Mouse (Mus musculus) thymus, adult 2 months (tissue): ENCODE results near the gene Apbb2.

Source experiments
- CTCF ChIP-seq: fragments of 200-500 bp; IDR thresholded peaks from 2 replicates; pipeline ENCODE4 v1.5.1; 2012; ENCODE audit warnings: mild to moderate bottlenecking, control low read depth, low read length, moderate library complexity, borderline replicate concordance; ENCODE audit not compliant: control insufficient read depth, poor library complexity, insufficient read depth; ENCODE audit errors: extremely low read depth
- POLR2A ChIP-seq: fragments of 200-500 bp; IDR thresholded peaks from 2 replicates; pipeline ENCODE4 v1.6.1; 2012; ENCODE audit warnings: mild to moderate bottlenecking, low read length, control low read depth, moderate library complexity; ENCODE audit not compliant: control insufficient read depth, poor library complexity, insufficient read depth; ENCODE audit errors: extremely low read depth

GRCm38 (mm10) chr5:66413402-66413801 is 205.2 kb downstream of the Apbb2 start:
- TF ChIP-seq CTCF (no peak), POLR2A (no peak)
